Mouse (Mus musculus): ENCODE results near the gene Arpc3. TPM values are rescaled to one million over a fixed set of nuclear protein-coding genes. Genes with fewer than 3 reads are reported as not detected.

Arpc3 gene
- polyA plus RNA-seq, 1 experiment from 2014 or later, result 161 TPM

- H3K36me3 ChIP-seq (ENCODE audit: control insufficient read depth, insufficient read depth, low read length), result peaks cover 22% of the 10 kb centered on the region
- 90% methylated on average over 10 of the region's 10 CpGs for WGBS
- no peaks in the 10 kb centered on the region for H3K4me1 ChIP-seq (ENCODE audit: control insufficient read depth, insufficient read depth, low read length)
- no peaks in the 10 kb centered on the region for H3K9me3 ChIP-seq (ENCODE audit: control insufficient read depth, low read length)
- no peak overlapping the region for H3K4me2 ChIP-seq (ENCODE audit: low read depth, low read length)
- no peak for ATAC-seq
- no peaks in the 10 kb centered on the region for H3K27me3 ChIP-seq (replicated peaks; ENCODE audit: control insufficient read depth, insufficient read depth, low read length)
- H3K9ac ChIP-seq (ENCODE audit: low read depth, low read length), result no peak overlapping the region
- no peak overlapping the region for H3K4me3 ChIP-seq (ENCODE audit: low read length)
- H3K27ac ChIP-seq (ENCODE audit: low read length), result no peak overlapping the region
These were observed 52.8 kb downstream of the Arpc3 start for GRCm38 (mm10) chr5:122444492-122444891.

DNA sequence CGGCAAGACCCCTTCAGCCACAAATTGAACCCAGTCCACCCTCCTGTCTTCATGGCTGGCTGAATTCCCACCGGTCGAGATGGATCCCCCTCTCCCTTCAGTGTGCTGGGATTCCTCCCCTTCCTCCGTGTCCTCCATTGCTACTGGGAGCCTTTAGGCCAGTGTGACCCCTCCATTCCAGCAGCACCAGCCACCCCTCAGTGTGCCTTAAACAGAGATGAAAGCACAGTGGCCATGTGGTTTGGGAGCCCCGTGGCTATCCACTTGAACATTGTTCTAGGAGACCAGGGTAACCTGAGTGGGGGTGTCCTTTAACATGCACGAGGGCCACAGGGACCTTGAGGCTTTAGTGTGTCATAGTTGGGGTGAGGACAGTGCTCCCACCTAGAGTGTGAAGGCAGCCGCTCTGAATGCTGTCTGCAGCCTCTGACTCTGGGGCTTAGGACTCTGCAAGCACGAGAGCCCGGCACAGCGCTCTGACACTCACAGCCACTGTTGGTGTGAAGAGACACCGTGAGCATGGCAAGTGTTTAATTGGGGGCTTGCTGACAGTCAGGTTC is 53.5 kb downstream of the Arpc3 start:
- no peak overlapping the region for H3K4me3 ChIP-seq (ENCODE audit: low read length)
- 91% methylated on average over 11 of the region's 11 CpGs for WGBS
- no peaks in the 10 kb centered on the region for H3K27me3 ChIP-seq (replicated peaks; ENCODE audit: control insufficient read depth, insufficient read depth, low read length)
- no peak overlapping the region for H3K9ac ChIP-seq (ENCODE audit: low read depth, low read length)
- no peak overlapping the region for H3K4me2 ChIP-seq (ENCODE audit: low read depth, low read length)
- H3K27ac ChIP-seq (ENCODE audit: low read length), result no peak overlapping the region
- no peak for ATAC-seq
- H3K36me3 ChIP-seq (ENCODE audit: control insufficient read depth, insufficient read depth, low read length), result peaks cover 22% of the 10 kb centered on the region
- no peaks in the 10 kb centered on the region for H3K4me1 ChIP-seq (ENCODE audit: control insufficient read depth, insufficient read depth, low read length)
- H3K9me3 ChIP-seq (ENCODE audit: control insufficient read depth, low read length), result no peaks in the 10 kb centered on the region

- Histone ChIP-seq H3K27ac (ENCODE audit: low read length) (no peak overlapping the region; the same call in 1 of the 2 replicates), H3K9me3 (ENCODE audit: control insufficient read depth, low read length) (no peaks in the 10 kb centered on the region), H3K4me2 (ENCODE audit: low read depth, low read length) (no peak overlapping the region), H3K4me1 (ENCODE audit: control insufficient read depth, insufficient read depth, low read length) (no peaks in the 10 kb centered on the region), H3K4me3 (ENCODE audit: low read length) (no peak overlapping the region), H3K36me3 (ENCODE audit: control insufficient read depth, insufficient read depth, low read length) (peaks cover 10% of the 10 kb centered on the region), H3K27me3 (replicated peaks; ENCODE audit: control insufficient read depth, insufficient read depth, low read length) (no peaks in the 10 kb centered on the region), H3K9ac (ENCODE audit: low read depth, low read length) (no peak overlapping the region)
- ATAC-seq, result no peak
- WGBS, result 82% methylated on average over 8 of the region's 8 CpGs
These were observed 56.2 kb downstream of the Arpc3 start for GRCm38 (mm10) chr5:122447857-122448256.

DNA sequence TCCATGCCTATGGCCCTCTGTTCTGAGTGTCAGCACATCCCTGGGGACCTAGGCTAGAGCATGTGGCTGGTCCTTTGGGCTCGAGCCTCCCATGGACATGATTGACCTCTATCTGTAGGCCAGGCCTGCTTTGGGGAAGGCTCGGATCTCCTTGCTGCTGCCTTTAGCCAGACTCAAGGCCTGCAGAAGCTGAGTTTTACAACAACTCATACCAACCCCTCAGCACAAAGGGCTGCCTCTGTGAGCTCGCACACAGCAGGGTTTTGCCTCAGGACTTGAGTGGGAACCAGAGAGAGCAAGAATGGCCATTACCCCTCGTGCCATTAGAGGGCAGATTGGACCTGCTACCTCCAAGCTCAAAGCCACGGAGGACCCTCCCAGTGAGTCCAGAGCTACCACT is 57.2 kb downstream of the Arpc3 start:
- H3K27ac ChIP-seq (ENCODE audit: low read length), result no peak overlapping the region
- no peak overlapping the region for H3K9ac ChIP-seq (ENCODE audit: low read depth, low read length)
- no peak for ATAC-seq
- H3K4me2 ChIP-seq (ENCODE audit: low read depth, low read length), result no peak overlapping the region
- H3K4me3 ChIP-seq (ENCODE audit: low read length), result no peak overlapping the region
- H3K36me3 ChIP-seq (ENCODE audit: control insufficient read depth, insufficient read depth, low read length), result peaks cover 8% of the 10 kb centered on the region; the same call in 1 of the 2 replicates
- no peaks in the 10 kb centered on the region for H3K9me3 ChIP-seq (ENCODE audit: control insufficient read depth, low read length)
- 83% methylated on average over 5 of the region's 5 CpGs for WGBS
- no peaks in the 10 kb centered on the region for H3K4me1 ChIP-seq (ENCODE audit: control insufficient read depth, insufficient read depth, low read length)
- H3K27me3 ChIP-seq (replicated peaks; ENCODE audit: control insufficient read depth, insufficient read depth, low read length), result no peaks in the 10 kb centered on the region

- Histone ChIP-seq H3K27me3 (replicated peaks; ENCODE audit: control insufficient read depth, insufficient read depth, low read length) (no peaks in the 10 kb centered on the region), H3K4me1 (ENCODE audit: control insufficient read depth, insufficient read depth, low read length) (no peaks in the 10 kb centered on the region), H3K9ac (ENCODE audit: low read depth, low read length) (no peak overlapping the region), H3K36me3 (ENCODE audit: control insufficient read depth, insufficient read depth, low read length) (peaks cover 11% of the 10 kb centered on the region), H3K9me3 (ENCODE audit: control insufficient read depth, low read length) (no peaks in the 10 kb centered on the region), H3K27ac (ENCODE audit: low read length) (no peak overlapping the region), H3K4me2 (ENCODE audit: low read depth, low read length) (no peak overlapping the region), H3K4me3 (ENCODE audit: low read length) (no peak overlapping the region)
- WGBS, result 69% methylated on average over 7 of the region's 7 CpGs
- ATAC-seq, result no peak
These were observed 58.3 kb downstream of the Arpc3 start for GRCm38 (mm10) chr5:122449946-122450345.

- Histone ChIP-seq H3K9ac (ENCODE audit: low read depth, low read length) (no peak overlapping the region), H3K9me3 (ENCODE audit: control insufficient read depth, low read length) (no peaks in the 10 kb centered on the region), H3K36me3 (ENCODE audit: control insufficient read depth, insufficient read depth, low read length) (peaks cover 15% of the 10 kb centered on the region), H3K27ac (ENCODE audit: low read length) (no peak overlapping the region), H3K27me3 (replicated peaks; ENCODE audit: control insufficient read depth, insufficient read depth, low read length) (no peaks in the 10 kb centered on the region), H3K4me3 (ENCODE audit: low read length) (no peak overlapping the region), H3K4me2 (ENCODE audit: low read depth, low read length) (no peak overlapping the region), H3K4me1 (ENCODE audit: control insufficient read depth, insufficient read depth, low read length) (no peaks in the 10 kb centered on the region)
- no peak for ATAC-seq
- 55% methylated on average over 5 of the region's 5 CpGs for WGBS
These were observed 59.2 kb downstream of the Arpc3 start for GRCm38 (mm10) chr5:122450913-122451317.

DNA sequence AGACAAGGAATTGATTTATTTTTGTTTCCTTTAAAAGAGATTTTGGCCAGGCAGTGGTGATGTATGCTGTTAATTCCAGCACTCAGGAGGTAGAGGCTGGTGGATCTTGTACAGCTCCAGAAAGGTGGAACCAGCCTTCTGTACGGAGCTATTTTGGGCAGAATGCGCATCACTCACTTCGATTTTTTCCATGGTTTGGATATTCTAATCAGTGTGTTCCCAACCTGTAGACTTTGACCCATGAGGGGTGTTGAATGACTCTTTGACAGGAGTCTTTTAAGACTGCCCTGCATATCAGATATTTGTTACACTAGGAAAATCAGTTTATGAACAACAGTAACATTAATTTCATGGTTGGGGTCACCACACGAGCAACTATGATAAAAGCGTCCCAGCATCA is 59.6 kb downstream of the Arpc3 start:
- peaks cover 15% of the 10 kb centered on the region for H3K36me3 ChIP-seq (ENCODE audit: control insufficient read depth, insufficient read depth, low read length)
- no peak overlapping the region for H3K9ac ChIP-seq (ENCODE audit: low read depth, low read length)
- 79% methylated on average over 5 of the region's 5 CpGs for WGBS
- H3K4me1 ChIP-seq (ENCODE audit: control insufficient read depth, insufficient read depth, low read length), result no peaks in the 10 kb centered on the region
- H3K27me3 ChIP-seq (replicated peaks; ENCODE audit: control insufficient read depth, insufficient read depth, low read length), result no peaks in the 10 kb centered on the region
- ATAC-seq, result no peak
- no peaks in the 10 kb centered on the region for H3K9me3 ChIP-seq (ENCODE audit: control insufficient read depth, low read length)
- H3K4me2 ChIP-seq (ENCODE audit: low read depth, low read length), result no peak overlapping the region
- H3K4me3 ChIP-seq (ENCODE audit: low read length), result no peak overlapping the region
- no peak overlapping the region for H3K27ac ChIP-seq (ENCODE audit: low read length)

GRCm38 (mm10) chr5:122452194-122452593 is 60.5 kb downstream of the Arpc3 start:
- Histone ChIP-seq H3K4me2 (ENCODE audit: low read depth, low read length) (no peak overlapping the region), H3K27me3 (replicated peaks; ENCODE audit: control insufficient read depth, insufficient read depth, low read length) (no peaks in the 10 kb centered on the region), H3K9me3 (ENCODE audit: control insufficient read depth, low read length) (no peaks in the 10 kb centered on the region), H3K27ac (ENCODE audit: low read length) (no peak overlapping the region), H3K9ac (ENCODE audit: low read depth, low read length) (no peak overlapping the region), H3K4me3 (ENCODE audit: low read length) (no peak overlapping the region), H3K4me1 (ENCODE audit: control insufficient read depth, insufficient read depth, low read length) (no peaks in the 10 kb centered on the region), H3K36me3 (ENCODE audit: control insufficient read depth, insufficient read depth, low read length) (peaks cover 15% of the 10 kb centered on the region)
- ATAC-seq, result no peak
- WGBS, result 74% methylated on average over 7 of the region's 7 CpGs

DNA sequence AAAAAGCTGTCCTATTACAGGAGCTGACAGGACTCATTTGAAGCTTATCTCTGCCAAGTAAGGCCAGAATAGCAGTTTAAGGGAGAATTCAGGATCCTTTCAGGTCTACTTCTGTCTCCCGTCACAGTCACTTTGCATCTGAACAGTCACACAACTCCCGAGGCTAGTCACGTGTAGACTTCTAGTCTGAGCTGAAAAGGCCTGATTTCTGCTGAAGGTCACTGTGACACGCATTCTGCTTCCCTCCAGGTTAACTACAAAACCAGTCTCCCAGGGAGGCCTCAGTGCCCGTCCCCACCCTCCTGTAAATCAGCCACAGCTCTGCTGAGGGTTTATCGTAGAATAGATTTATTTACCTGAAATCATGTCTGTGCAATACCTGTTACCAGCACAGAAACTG is 61.5 kb downstream of the Arpc3 start:
- H3K9ac ChIP-seq (ENCODE audit: low read depth, low read length), result no peak overlapping the region
- no peaks in the 10 kb centered on the region for H3K27me3 ChIP-seq (replicated peaks; ENCODE audit: control insufficient read depth, insufficient read depth, low read length)
- no peaks in the 10 kb centered on the region for H3K4me1 ChIP-seq (ENCODE audit: control insufficient read depth, insufficient read depth, low read length)
- H3K4me2 ChIP-seq (ENCODE audit: low read depth, low read length), result no peak overlapping the region
- no peak for ATAC-seq
- no peak overlapping the region for H3K4me3 ChIP-seq (ENCODE audit: low read length)
- H3K27ac ChIP-seq (ENCODE audit: low read length), result no peak overlapping the region
- no peaks in the 10 kb centered on the region for H3K9me3 ChIP-seq (ENCODE audit: control insufficient read depth, low read length)
- 66% methylated on average over 6 of the region's 6 CpGs for WGBS
- H3K36me3 ChIP-seq (ENCODE audit: control insufficient read depth, insufficient read depth, low read length), result peaks cover 22% of the 10 kb centered on the region

- Histone ChIP-seq H3K36me3 (ENCODE audit: control insufficient read depth, insufficient read depth, low read length) (peaks cover 34% of the 10 kb centered on the region), H3K9me3 (ENCODE audit: control insufficient read depth, low read length) (no peaks in the 10 kb centered on the region), H3K4me1 (ENCODE audit: control insufficient read depth, insufficient read depth, low read length) (no peaks in the 10 kb centered on the region), H3K9ac (ENCODE audit: low read depth, low read length) (no peak overlapping the region), H3K4me3 (ENCODE audit: low read length) (no peak overlapping the region), H3K27ac (ENCODE audit: low read length) (no peak overlapping the region), H3K27me3 (replicated peaks; ENCODE audit: control insufficient read depth, insufficient read depth, low read length) (no peaks in the 10 kb centered on the region), H3K4me2 (ENCODE audit: low read depth, low read length) (no peak overlapping the region)
- WGBS, result 93% methylated on average over 4 of the region's 4 CpGs
- no peak for ATAC-seq
These were observed 62.8 kb downstream of the Arpc3 start for GRCm38 (mm10) chr5:122454442-122454841.

Data from intestine, embryonic 16.5 days (tissue).